Mouse (Mus musculus): ENCODE data around the gene Tnfrsf23.
"Not testable (repeated sequence)": the region's sequence is repeated elsewhere in the genome, so short reads cannot be mapped to it uniquely, and the experiment has no call there.

Tnfrsf23 gene

DNA sequence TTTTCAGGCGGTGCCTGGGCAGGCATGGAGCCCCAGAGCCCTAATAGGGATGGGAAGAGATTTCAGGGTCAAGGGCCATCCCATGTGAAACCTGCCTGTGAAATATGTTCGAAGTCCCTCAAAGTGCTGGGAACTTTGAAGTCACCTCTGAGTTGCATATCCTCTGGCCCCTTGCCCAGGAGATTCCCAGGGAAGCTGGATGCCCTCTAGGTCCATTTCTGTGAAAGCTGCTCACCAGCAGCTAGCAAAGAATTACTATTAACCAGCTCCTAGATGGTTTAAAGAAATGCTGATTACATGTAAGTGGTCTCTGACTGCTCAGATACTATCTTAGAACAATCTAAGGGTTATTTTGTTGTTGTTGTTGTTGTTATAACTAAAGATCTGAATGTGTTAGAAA, 1.1 kb downstream of the Tnfrsf23 start:
- not testable (repeated sequence) for DNase-seq (ENCODE audit: low read depth, low spot score)

DNA sequence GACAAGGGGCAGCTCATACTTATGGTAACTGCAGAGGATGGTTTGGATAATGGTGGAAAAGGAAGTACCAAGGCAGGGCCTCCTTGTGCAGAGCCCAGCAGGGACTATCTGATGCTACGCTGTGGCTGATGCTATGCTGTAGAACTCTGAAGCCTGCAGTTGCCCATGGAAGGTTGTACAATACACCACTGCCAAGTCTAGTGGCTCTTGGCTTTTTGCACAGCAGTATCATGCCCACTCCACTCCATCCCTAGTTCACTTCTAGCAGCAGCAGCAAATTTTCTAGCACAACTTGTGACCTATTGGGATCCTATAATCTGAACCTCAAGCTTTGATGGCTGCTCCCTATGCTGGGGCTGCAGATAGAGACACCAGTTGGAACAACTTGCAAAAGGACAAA, 4.1 kb downstream of the Tnfrsf23 start:
- DNase-seq (ENCODE audit: low read depth, low spot score) = no peak

DNA sequence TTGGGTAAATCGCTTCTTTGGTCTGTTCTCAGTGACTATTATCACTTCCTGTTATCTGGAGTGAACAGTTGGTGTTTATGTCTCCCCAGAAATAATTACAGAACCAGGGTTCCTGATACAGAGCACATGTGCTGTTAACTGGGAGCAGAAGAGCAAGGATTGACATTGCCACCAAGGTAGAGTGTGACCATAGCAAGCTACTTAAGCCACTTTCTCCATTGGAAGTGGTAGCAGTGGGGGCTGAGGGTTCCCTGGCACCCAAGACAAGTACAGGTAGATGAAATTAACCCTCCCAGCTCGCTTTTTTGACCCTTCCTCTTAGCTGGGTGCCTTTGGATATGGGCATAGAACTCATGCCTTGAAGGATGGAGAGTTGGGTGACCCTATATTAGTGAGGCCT, 4.8 kb downstream of the Tnfrsf23 start:
- DNase-seq (ENCODE audit: low read depth, low spot score) = not testable (repeated sequence)

DNA sequence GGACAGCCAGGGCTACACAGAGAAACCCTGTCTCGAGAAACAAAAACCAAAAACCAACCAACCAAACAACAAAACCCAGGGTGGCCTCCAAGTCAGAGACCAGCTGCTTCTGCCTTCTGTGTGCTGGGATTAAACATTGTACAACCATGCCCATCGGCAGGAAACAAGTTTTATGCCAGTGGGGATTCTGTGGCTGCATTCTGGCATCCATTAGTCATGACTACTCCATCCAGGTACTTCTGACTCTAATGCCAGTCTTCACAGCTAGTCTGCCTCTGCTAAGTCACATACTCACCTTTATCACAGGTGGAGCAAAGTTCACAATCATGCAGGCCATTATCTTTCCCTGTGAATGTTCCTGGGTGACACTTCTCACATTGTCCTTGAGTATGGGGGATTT, 6.0 kb downstream of the Tnfrsf23 start:
- DNase-seq (ENCODE audit: low read depth, low spot score) = not testable (repeated sequence)

DNA sequence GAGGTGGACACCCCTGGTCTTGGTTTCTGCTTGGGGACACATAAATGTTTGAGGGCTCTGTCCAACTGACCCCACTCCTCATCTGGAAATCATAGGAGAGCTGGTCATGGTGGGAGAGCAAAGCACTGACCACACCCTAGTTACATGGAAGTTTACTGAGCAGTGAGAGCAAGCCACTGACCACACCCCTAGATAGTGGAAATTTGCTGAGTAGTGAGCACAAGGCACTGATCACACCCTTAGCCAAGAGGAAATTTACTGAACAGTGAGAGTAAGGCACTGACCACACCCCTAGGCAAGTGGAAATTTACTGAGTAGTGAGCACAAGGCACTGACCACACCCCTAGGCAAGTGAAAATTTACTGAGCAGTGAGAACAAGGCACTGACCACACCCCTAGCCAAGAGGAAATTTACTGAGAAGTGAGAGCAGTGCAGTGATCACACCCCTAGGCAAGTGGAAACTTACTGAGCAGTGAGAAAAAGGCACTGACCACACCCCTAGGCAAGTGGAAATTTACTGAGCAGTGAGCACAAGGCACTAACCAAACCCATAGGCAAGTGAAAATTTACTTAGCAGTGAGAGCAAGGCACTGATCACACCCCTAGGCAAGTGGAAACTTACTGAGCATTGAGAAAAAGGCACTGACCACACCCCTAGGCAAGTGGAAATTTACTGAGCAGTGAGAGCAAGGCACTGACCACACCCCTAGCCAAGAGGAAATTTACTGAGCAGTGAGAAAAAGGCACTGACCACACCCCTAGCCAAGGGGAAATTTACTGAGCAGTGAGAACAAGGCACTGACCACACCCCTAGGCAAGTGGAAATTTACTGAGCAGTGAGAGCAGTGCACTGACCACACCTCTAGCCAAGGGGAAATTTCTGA, 19.0 kb downstream of the Tnfrsf23 start:
- DNase-seq (ENCODE audit: low read depth, low spot score) = no peak

DNA sequence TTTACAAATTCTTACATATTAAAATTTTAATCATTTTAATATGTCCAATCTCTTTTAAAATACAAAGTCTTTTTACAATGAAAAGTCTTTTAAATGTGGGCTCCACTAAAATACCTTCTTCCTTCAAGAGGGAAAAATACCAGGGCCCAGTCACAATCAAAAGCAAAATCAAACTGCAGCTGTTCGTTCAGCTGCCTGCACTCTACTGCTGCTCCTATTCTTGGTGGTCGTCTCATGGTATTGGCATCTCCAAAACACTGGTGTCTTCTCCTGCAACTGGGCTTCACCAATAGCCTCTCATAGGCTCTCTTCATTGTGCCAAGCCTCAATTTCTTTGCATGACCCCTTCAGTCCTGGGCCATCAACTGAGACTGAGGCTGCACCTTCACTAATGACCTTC, 22.2 kb downstream of the Tnfrsf23 start:
- DNase-seq (ENCODE audit: low read depth, low spot score) = no peak

DNA sequence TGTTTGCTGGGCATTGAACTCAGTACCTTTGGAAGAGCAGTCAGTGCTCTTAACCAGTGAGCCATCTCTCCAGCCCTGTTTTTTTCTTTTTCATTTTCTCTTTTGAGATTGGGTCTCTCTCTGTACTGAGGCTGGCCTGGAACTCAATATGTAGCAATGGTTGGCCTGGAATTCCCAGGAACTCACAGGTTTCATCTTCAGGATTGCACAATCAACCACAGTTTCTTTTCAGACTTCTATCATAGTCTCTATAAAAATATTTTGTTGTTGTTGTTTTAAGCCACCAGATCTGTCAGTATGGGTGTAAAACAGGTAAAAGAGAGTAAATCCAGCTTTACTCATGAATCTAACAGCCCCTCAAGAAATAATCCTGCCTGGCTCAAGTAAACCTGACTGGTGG, 24.9 kb downstream of the Tnfrsf23 start:
- no peak for DNase-seq (ENCODE audit: low read depth, low spot score)

DNA sequence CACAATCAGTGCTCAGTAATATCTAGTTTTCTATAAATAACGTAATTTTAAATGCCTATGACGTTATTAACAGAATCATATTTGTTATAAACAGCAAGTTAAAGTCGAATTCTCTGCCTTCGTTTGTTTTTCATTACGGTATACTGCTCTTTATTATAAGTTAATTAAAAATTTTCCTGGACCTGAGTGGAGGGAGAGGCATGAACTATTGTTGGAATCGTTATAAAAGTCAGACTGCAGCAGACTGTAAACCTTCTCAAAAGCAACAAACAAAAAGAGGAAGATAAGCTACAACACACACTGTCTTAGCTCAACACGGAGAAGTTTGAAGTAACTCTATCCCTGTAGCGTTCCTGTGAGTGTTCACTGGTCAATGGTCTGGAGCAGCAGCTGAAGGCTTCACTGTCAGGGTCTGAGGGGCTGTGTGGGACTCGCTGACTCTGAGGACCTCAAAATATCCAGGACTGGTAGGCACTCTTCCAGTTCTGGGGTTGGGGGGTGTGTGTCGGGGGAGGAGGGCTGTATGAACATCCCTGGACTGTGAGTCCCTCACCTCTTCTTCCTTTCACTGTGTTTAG, 35.8 kb downstream of the Tnfrsf23 start:
- DNase-seq (ENCODE audit: low read depth, low spot score) = not testable (repeated sequence)

DNA sequence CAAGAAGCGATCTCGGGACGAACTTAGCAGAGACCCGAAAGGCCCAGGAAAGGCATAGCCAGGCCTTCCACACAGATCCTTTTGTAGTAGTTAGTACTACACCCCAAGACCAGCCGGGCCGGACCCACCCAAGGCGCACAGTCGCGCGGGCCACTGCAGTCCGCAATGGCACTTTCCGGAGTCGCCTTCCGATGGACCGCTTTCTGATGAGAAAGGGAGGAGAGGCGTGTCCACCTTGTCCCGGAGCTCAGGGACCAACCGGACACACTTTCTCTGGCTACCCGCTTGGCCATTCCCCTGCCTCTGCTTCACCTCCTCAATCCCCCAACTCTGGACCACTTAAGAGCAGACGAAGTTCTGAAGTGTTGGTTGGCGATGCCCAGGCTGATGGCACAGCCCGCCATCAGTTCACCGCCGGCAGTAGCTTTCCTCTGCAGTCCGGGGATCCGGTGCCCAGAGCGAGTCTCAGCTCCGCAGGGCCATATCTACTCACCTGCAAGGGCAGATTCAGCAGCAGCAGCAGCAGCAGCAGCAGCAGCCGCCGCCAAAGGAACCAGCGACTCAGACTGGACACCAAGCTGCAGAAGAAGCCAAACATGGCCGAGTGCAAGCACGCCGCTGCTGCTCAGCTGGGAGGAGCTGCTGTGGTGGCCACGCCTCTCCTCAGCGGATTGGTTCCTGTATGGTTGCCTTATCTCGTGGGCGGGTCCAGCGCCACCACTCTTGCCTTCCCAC, 36.5 kb downstream of the Tnfrsf23 start, which contains the start of gene Tnfrsf22:
TSS of gene Tnfrsf22 (minus strand) at position 628 of the 735 bp plus-strand sequence.
- DNase-seq (ENCODE audit: low read depth, low spot score) = peak; percentile 62

DNA sequence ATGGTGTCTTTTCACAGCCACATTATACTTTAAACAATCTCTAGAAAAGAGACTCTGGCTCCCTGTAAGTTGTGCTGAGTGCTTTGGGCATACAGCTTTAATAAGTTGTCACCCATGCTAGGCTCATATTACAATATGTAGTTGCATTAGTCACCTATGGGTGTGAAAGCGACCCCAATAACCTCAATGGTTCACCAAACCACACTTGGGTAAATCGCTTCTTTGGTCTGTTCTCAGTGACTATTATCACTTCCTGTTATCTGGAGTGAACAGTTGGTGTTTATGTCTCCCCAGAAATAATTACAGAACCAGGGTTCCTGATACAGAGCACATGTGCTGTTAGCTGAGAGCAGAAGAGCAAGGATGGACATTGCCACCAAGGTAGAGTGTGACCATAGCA, 41.7 kb downstream of the Tnfrsf23 start:
- DNase-seq (ENCODE audit: low read depth, low spot score) = not testable (repeated sequence)

DNA sequence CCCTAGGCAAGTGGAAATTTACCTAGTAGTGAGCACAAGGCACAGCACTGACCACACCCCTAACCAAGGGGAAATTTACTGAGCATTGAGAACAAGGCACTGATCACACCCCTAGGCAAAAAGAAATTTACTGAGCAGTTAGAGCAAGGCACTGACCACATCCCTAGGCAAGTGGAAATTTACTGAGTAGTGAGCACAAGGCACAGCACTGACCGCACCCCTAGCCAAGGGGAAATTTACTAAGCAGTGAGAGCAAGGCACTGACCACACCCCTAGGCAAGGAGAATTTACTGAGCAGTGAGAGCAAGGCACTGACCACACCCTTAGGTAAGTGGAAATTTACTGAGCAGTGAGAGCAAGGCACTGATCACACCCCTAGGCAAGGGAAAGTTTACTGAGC, 49.0 kb downstream of the Tnfrsf23 start:
- no peak for DNase-seq (ENCODE audit: low read depth, low spot score)

DNA sequence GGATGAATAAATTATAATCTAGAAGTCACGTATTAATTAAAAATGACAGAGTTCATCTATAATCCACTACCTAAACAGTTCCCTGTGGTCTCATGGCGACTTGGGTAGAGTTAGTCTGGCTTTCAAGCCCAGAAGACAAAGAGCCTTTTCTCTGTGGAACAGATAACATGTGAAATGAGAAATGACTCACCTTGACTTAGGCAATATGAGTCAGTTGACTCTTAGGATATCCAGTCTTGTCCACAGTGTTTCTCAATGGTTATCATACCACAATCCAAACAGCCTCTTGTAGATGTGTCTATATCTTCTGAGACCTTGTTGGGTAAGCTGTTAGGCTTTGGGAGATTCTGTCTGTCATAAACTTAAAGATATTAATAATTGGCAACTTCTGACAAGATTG, 54.2 kb downstream of the Tnfrsf23 start:
- DNase-seq (ENCODE audit: low read depth, low spot score) = no peak

DNA sequence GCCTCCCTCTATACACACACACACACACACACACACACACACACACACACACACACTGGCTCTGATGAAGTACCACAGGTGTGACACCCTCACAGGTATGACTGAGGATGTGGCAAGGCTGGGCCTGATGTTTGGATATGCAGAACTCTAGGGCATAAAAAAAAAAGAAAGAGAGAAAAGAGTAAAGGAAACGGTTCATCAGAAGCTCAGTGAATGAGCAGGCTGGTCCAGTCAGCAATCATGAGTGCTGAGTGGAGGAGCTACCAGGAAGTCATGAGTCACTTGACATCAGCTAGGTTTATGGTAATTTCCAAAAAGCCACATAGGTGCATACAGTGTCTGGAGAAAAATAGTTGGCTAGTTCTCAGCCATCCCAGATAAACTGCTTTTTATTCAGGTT, 56.2 kb downstream of the Tnfrsf23 start:
- DNase-seq (ENCODE audit: low read depth, low spot score) = no peak

DNA sequence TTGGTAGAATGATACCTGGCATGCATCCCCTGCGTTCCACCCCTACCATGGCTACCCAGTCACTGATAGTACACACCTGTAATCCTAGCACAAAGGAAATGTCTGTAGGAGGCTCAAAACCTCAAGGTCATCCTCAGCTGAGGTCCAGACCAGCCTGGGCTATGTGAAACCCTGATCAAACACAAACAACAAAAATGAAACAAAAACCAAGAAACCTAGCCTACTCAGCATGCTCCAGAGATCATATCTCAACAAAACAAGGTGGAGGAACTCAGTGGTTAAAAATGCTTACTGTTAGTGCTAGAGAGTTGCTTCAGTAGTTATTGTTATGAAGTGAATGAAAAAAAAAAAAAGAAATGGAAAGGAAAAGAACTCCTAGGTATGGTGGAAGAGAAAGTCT, 57.1 kb downstream of the Tnfrsf23 start, which contains the start of gene Tnfrsf26:
TSS of gene Tnfrsf26 (minus strand) at position 183 of the 400 bp plus-strand sequence.
- DNase-seq (ENCODE audit: low read depth, low spot score) = no peak

DNA sequence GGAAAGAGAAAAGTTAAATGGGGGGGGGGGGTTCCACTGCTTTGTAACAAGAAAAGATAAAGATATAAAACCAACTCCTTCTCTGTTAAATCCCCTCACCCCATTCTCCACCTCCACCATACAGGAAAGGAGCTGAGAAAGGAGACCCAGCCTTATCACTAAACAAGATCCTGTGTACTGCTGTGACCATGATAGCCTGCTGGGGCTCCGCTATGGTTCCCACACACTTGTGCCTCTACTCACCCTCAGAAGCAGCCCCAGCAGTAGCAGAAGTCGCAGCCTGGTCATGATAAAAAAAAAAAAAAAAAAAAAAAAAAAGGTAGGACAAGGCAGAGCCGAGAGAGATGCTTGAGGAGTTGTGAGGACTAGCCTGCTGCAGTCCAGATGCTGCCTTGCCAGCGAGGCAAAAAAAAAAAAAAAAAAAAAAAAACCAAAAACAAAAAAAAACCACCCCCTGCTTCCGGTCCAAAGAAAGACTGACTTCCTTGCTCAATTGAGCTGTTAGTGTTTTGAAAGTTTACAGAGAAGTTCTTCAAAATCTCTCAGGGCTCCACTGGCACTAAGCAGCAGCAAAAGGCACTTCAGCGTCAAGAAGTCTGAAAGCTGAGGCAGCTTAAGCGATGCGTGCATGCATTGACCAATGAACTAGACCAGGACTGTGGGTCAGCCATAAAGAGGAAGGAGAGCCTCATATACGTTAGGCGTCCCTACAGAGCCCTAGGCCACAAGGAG, 58.0 kb downstream of the Tnfrsf23 start:
- DNase-seq (ENCODE audit: low read depth, low spot score) = no peak

DNA sequence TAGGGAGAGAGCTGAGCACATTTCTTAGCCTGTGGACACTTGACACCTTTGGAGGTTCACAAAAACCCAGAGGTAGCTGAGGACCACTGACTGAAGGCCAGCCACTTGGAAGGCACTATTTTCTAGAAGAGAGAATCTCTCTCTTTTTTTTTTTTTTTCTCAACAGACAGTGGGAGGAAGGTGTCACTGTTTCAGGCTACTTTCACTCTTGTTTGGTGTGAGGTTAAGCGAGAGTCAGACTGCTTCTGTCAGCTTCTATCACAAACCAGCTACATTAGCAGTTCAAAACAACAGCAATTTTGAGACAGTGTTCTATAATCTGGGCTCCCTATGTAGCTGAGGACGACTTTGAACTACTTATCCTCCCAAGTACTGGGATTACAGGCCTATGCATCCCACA, 59.5 kb downstream of the Tnfrsf23 start:
- no peak for DNase-seq (ENCODE audit: low read depth, low spot score)

DNA sequence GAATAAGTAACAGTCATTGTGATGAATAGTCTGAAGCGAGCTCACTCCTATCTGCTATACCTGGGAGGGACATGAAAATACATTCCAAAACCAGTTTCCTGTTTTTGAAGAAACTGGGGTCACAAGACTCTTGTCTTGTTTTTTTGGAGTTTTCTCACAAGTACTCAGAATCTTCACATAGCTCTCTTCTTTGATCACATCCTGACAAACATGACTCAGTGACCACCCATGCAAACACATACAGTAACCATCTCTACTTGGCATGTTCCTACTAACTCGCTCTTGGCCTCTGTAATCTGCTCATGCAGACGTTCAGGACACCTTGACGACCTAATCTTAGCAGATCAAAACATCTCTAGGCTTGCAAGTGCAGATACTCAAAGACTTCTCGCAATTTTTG, 60.5 kb downstream of the Tnfrsf23 start:
- DNase-seq (ENCODE audit: low read depth, low spot score) = no peak

DNA sequence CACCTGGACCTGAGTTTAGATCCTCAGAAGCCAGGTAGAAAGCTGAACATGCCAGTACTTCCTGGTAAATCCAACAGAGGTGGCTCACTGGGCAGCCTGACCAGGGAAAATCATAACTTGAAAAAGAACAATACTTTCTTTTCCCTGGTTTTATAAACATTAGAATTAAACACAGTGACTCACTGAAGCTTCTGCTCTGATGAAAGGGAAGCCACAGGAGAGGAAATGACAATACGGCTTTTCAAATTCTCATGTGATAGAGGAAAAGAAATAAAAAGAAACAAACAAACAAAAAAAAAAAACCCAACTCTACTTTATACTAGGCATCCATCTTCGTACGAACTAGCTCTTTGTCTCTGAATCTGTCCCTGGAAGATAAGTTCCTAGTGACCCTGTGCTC, 61.1 kb downstream of the Tnfrsf23 start:
- no peak for DNase-seq (ENCODE audit: low read depth, low spot score)

DNA sequence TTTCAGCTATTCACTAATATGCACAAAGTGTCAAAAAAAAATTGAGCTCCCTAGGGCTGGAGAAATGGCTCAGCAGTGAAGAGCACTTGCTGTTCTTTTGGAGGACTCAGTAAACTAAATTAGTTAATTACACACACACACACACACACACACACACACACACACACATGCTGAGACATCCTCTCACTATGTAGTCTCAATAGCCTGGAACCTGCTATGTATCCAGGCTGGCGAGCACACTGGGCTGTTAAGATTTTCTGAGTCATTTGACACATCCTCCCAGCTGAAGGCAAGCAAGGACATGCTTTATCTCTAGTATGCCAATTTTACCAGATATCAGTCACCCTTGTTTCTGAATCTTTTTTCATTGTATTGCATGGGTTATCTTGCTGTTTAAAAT, 64.7 kb downstream of the Tnfrsf23 start:
- DNase-seq (ENCODE audit: low read depth, low spot score) = no peak
